Mouse (Mus musculus) forebrain, embryonic 11.5 days (tissue): ENCODE results near the gene Mtln. TPM values are rescaled to one million over a fixed set of nuclear protein-coding genes. Genes with fewer than 3 reads are reported as not detected.

Source experiments
- ATAC-seq: fragments of 200-750 bp; cut with Nextera tagmentation; replicated peaks from 2 replicates; pipeline ENCODE4 v1.8.0; 2017; ENCODE audit warnings: moderate TSS enrichment; ENCODE audit not compliant: low FRiP score
- DNase-seq: peaks from one replicate; pipeline ENCODE4 v3.0.0-alpha.2; 2017; ENCODE audit warnings: low spot score
- H3K27ac ChIP-seq: fragments of 300-500 bp; sonication (generic); 2 replicates; pipeline ENCODE4 v1.5.1; 2014; ENCODE audit warnings: low read depth, low read length
- H3K27me3 ChIP-seq: fragments of 300-500 bp; sonication (generic); 2 replicates; pipeline ENCODE4 v1.6.1; 2014; ENCODE audit warnings: mild to moderate bottlenecking, low read length, mixed read lengths; ENCODE audit not compliant: control insufficient read depth, insufficient read depth
- H3K36me3 ChIP-seq: fragments of 300-500 bp; sonication (generic); 2 replicates; pipeline ENCODE4 v1.6.1; 2014; ENCODE audit warnings: mild to moderate bottlenecking, low read length, moderate library complexity, mixed read lengths; ENCODE audit not compliant: control insufficient read depth, insufficient read depth
- H3K4me1 ChIP-seq: fragments of 300-500 bp; sonication (generic); replicated peaks from 2 replicates; pipeline ENCODE4 v1.6.1; 2014; ENCODE audit warnings: low read length, mixed read lengths; ENCODE audit not compliant: control insufficient read depth, insufficient read depth
- H3K4me2 ChIP-seq: fragments of 300-500 bp; sonication (generic); 2 replicates; pipeline ENCODE4 v1.6.1; 2014; ENCODE audit warnings: low read depth, mild to moderate bottlenecking, low read length, moderate library complexity, mixed read lengths; ENCODE audit not compliant: severe bottlenecking
- H3K4me3 ChIP-seq: fragments of 300-500 bp; sonication (generic); 2 replicates; pipeline ENCODE4 v1.5.1; 2014; ENCODE audit warnings: low read depth, low read length
- H3K9ac ChIP-seq: fragments of 300-500 bp; sonication (generic); 2 replicates; pipeline ENCODE4 v1.6.1; 2014; ENCODE audit warnings: low read length
- H3K9me3 ChIP-seq: fragments of 300-500 bp; sonication (generic); 2 replicates; pipeline ENCODE4 v1.6.1; 2016; ENCODE audit warnings: low read length, mixed read lengths; ENCODE audit not compliant: control insufficient read depth
- WGBS: fragments of 180-500 bp; shearing (Covaris S2); extraction: QIAGEN DNeasy Blood & Tissue Kit; methylation state at CpG from one replicate; pipeline ENCODE4 v1.1.7; 2014; 5-methylcytosine and 5-hydroxymethylcytosine counted together
- polyA plus RNA-seq: library from polyadenylated mRNA; unstranded; fragments of >200 nt; fragmentation: Nextera tagmentation; extraction: Ambion mirVana; gene quantifications from 2 replicates; pipeline ENCODE4 v1.2.1, GENCODE M21; 2014

The Mtln gene
- polyA plus RNA-seq, result 30.2 and 34.7 TPM in 2 replicates

- ATAC-seq (peak; percentile 95), DNase-seq (peak; percentile 91)
- 1% methylated on average over 37 of the region's 37 CpGs for WGBS
- Histone ChIP-seq H3K27ac (peak within 1 kb of the TSS; percentile 89), H3K9me3 (no peaks in the 10 kb centered on the region), H3K4me1 (peaks cover 7% of the 10 kb centered on the region; the same call in 1 of the 2 replicates), H3K4me2 (peak within 1 kb of the TSS; percentile 73), H3K9ac (peak within 1 kb of the TSS; percentile 90), H3K4me3 (peak within 1 kb of the TSS; percentile 73), H3K27me3 (no peaks in the 10 kb centered on the region), H3K36me3 (no peaks in the 10 kb centered on the region)
These were observed at the start of gene Mtln for GRCm38 (mm10) chr2:127791919-127792603. Gene Mtln (minus strand): TSS chr2:127792488.

DNA sequence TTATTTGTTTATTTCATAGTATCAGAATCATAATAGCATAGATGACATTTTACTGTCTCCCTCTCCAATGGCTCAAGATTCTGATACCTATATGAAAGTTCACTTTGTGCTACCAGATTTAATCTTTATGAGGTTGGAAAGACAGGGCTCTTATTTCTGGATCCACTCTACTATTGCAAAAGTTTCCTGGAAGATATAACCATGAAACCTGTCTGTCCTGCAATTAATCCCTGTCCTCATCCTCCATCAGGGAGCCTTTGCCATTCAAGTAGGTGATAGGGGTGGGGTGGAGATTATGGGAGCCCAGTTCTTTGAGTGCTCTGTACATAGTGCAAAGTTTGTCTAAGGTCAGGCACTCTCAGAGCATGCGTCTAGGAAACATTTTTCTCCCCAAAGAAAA, 49.1 kb upstream of the Mtln start:
- no peak overlapping the region for H3K4me3 ChIP-seq
- WGBS, result 90% methylated on average over 1 of the region's 1 CpGs
- H3K4me2 ChIP-seq, result no peak overlapping the region
- peaks cover 2% of the 10 kb centered on the region; the same call in 1 of the 2 replicates for H3K27me3 ChIP-seq
- ATAC-seq (no peak), DNase-seq (no peak)
- no peaks in the 10 kb centered on the region for H3K36me3 ChIP-seq
- H3K9me3 ChIP-seq, result no peaks in the 10 kb centered on the region
- no peaks in the 10 kb centered on the region for H3K4me1 ChIP-seq
- no peak overlapping the region for H3K27ac ChIP-seq
- no peak overlapping the region for H3K9ac ChIP-seq

DNA sequence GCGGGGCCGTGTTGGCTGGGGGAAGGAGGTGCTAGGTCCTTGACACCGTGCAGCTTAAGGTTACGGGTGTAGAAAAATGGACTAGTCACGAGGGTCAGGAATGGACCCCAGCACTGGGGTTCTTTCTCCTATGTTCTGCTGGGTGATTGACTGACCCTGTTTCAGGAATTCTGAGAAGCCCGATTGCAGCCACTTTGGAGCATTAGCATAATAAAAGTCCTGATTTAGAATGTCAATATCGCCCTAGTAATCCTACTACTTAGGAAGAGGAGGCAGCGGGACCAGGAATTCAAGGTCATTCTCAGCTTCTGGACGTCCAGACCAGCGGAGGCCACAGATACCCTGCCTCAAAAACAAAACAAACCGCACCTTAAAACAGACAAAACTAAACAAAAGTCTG, 47.1 kb upstream of the Mtln start:
- Histone ChIP-seq H3K4me2 (no peak overlapping the region), H3K4me1 (no peaks in the 10 kb centered on the region), H3K27me3 (peaks cover 2% of the 10 kb centered on the region; the same call in 1 of the 2 replicates), H3K9ac (no peak overlapping the region), H3K4me3 (no peak overlapping the region), H3K9me3 (no peaks in the 10 kb centered on the region), H3K36me3 (no peaks in the 10 kb centered on the region), H3K27ac (no peak overlapping the region)
- no peak for ATAC-seq
- WGBS, result 12% methylated on average over 11 of the region's 11 CpGs
- DNase-seq, result no peak

DNA sequence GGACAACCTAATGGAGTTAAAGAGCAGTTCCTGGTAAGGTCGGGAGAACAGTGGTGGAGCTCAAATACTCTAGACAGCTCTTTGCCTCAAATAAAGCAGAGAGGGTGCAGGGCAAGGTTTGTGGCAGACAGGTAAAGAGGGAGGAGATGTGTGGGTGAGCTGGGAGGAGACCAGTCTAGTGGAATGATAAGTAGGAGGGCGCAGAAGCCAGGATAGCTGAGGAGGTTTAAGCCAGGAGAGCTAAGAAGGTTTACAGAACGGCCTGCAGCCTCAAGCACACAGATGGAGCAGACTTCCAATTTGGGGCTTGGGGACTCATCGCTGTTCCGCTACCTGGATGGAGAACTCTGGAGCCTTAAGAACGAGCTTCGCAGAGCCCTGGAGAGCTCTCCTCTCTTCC, 46.3 kb upstream of the Mtln start, which contains the start of gene Acoxl:
TSS of gene Acoxl (plus strand) at position 301 of the 400 bp plus-strand sequence.
- H3K9me3 ChIP-seq, result no peaks in the 10 kb centered on the region
- no peaks in the 10 kb centered on the region for H3K4me1 ChIP-seq
- no peak for ATAC-seq
- no peak for DNase-seq
- H3K4me3 ChIP-seq, result no peak within 1 kb of the TSS
- no peak within 1 kb of the TSS for H3K9ac ChIP-seq
- H3K27ac ChIP-seq, result no peak within 1 kb of the TSS
- peaks cover 2% of the 10 kb centered on the region; the same call in 1 of the 2 replicates for H3K27me3 ChIP-seq
- no peaks in the 10 kb centered on the region for H3K36me3 ChIP-seq
- H3K4me2 ChIP-seq, result no peak within 1 kb of the TSS
- WGBS, result 75% methylated on average over 7 of the region's 7 CpGs

- Histone ChIP-seq H3K4me1 (peaks cover 3% of the 10 kb centered on the region; the same call in 1 of the 2 replicates), H3K9ac (no peak overlapping the region), H3K4me3 (no peak overlapping the region), H3K27ac (no peak overlapping the region), H3K27me3 (no peaks in the 10 kb centered on the region), H3K36me3 (no peaks in the 10 kb centered on the region; the same call in 1 of the 2 replicates), H3K9me3 (no peaks in the 10 kb centered on the region), H3K4me2 (no peak overlapping the region)
- ATAC-seq (no peak), DNase-seq (no peak)
- 27% methylated on average over 2 of the region's 2 CpGs for WGBS
These were observed 40.5 kb upstream of the Mtln start for GRCm38 (mm10) chr2:127832833-127833190.

DNA sequence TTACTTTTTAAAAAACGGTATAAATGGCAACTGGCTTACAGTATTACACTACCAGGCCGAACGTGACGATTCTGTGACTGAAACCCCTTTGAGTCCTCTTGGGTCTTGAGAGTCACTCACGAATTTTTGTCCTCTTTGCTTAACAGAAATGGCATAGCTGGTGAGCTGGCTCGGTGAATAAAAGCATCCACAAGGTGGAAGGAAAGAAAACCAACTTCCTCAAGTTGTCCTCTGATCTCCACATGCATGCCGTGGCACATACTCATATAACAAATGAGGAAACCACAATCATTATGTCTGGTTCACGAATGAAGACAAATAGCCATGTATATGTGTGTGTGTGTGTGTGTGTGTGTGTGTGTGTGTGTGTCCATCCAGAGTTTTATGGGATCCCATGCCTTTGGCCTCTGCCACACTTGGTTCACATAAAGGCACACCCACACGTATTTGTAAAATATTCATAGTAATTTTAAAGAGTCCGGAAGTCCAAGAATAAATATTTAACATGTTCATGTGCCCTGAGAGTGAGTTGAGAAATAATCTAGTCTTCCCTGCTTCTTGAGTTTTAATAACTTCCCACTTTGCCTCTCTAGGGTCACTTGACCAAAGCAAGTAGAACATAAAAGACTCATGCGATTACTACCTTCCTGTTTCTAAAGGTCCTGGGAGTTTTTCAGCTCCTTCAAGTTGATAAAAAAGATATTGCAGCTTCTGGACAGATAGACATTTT, 40.0 kb upstream of the Mtln start:
- Histone ChIP-seq H3K4me2 (peak overlapping the region; percentile 53; the same call in 1 of the 2 replicates), H3K36me3 (no peaks in the 10 kb centered on the region; the same call in 1 of the 2 replicates), H3K9ac (peak overlapping the region; percentile 37; the same call in 1 of the 2 replicates), H3K4me1 (peaks cover 3% of the 10 kb centered on the region; the same call in 1 of the 2 replicates), H3K27ac (no peak overlapping the region), H3K9me3 (no peaks in the 10 kb centered on the region), H3K27me3 (no peaks in the 10 kb centered on the region), H3K4me3 (peak overlapping the region; percentile 75)
- 43% methylated on average over 11 of the region's 11 CpGs for whole genome bisulfite sequencing
- peak; percentile 30; the same call in 1 of the 2 replicates for ATAC-seq
- no peak for DNase-seq

- Histone ChIP-seq H3K4me2 (peak within 1 kb of the TSS; percentile 53), H3K4me3 (peak within 1 kb of the TSS; percentile 75), H3K36me3 (peaks cover 3% of the 10 kb centered on the region; the same call in 1 of the 2 replicates), H3K9me3 (no peaks in the 10 kb centered on the region), H3K27me3 (no peaks in the 10 kb centered on the region), H3K9ac (peak within 1 kb of the TSS; percentile 67), H3K4me1 (peaks cover 3% of the 10 kb centered on the region; the same call in 1 of the 2 replicates), H3K27ac (no peak within 1 kb of the TSS)
- peak; percentile 96 for DNase-seq
- 0% methylated on average over 56 of the region's 56 CpGs for WGBS
- peak; percentile 97 for ATAC-seq
These were observed 39.3 kb upstream of the Mtln start, which contains the start of gene Bub1 for GRCm38 (mm10) chr2:127831401-127832102. Gene Bub1 (minus strand): TSS chr2:127831865.

DNA sequence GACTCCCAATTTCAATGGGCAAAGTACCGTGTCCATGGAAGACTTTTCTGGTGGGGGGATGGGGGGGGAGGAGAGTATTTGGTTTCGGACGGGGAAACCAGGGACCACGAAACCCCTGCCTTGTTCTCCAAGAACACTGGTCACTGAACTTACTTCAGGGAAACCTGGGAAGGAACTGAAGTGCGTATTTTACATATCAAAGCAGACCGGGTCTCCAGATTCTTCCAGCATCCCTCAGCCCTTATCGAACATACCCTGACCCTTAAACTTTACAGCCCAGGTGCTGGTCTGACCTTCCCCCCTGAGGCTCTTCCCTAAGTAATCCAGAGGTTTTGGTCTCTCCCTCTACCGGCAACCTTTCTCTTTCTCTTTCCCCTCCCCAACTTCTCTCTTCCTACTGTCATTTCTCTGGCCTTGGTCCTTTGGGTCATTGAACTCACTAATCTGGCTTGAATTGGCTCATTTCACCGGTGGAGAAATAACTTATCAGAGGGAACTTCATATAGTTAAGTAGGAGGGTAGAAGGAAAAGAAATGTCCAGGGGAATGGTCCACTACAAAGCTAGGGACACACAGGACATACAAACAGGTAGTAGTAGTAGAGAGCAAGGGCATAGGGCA, 2.5 kb downstream of the Mtln start:
- no peaks in the 10 kb centered on the region for H3K9me3 ChIP-seq
- H3K4me1 ChIP-seq, result peaks cover 7% of the 10 kb centered on the region; the same call in 1 of the 2 replicates
- H3K27me3 ChIP-seq, result no peaks in the 10 kb centered on the region
- 14% methylated on average over 9 of the region's 9 CpGs for WGBS
- DNase-seq (no peak), ATAC-seq (no peak)
- H3K9ac ChIP-seq, result peak overlapping the region; percentile 87
- H3K27ac ChIP-seq, result no peak overlapping the region
- H3K4me3 ChIP-seq, result peak overlapping the region; percentile 60
- H3K4me2 ChIP-seq, result peak overlapping the region; percentile 83
- no peaks in the 10 kb centered on the region for H3K36me3 ChIP-seq
